Mouse (Mus musculus) forebrain, embryonic 11.5 days (tissue): ENCODE measurements around the gene Sorbs2. TPM values are rescaled to one million over a fixed set of nuclear protein-coding genes. Genes with fewer than 3 reads are reported as not detected.

Source experiments
- ATAC-seq: fragments of 200-750 bp; cut with Nextera tagmentation; replicated peaks from 2 replicates; pipeline ENCODE4 v1.8.0; 2017; ENCODE audit warnings: moderate TSS enrichment; ENCODE audit not compliant: low FRiP score
- DNase-seq: peaks from one replicate; pipeline ENCODE4 v3.0.0-alpha.2; 2017; ENCODE audit warnings: low spot score
- H3K27ac ChIP-seq: fragments of 300-500 bp; sonication (generic); 2 replicates; pipeline ENCODE4 v1.5.1; 2014; ENCODE audit warnings: low read depth, low read length
- H3K27me3 ChIP-seq: fragments of 300-500 bp; sonication (generic); 2 replicates; pipeline ENCODE4 v1.6.1; 2014; ENCODE audit warnings: mild to moderate bottlenecking, low read length, mixed read lengths; ENCODE audit not compliant: control insufficient read depth, insufficient read depth
- H3K36me3 ChIP-seq: fragments of 300-500 bp; sonication (generic); 2 replicates; pipeline ENCODE4 v1.6.1; 2014; ENCODE audit warnings: mild to moderate bottlenecking, low read length, moderate library complexity, mixed read lengths; ENCODE audit not compliant: control insufficient read depth, insufficient read depth
- H3K4me1 ChIP-seq: fragments of 300-500 bp; sonication (generic); replicated peaks from 2 replicates; pipeline ENCODE4 v1.6.1; 2014; ENCODE audit warnings: low read length, mixed read lengths; ENCODE audit not compliant: control insufficient read depth, insufficient read depth
- H3K4me2 ChIP-seq: fragments of 300-500 bp; sonication (generic); 2 replicates; pipeline ENCODE4 v1.6.1; 2014; ENCODE audit warnings: low read depth, mild to moderate bottlenecking, low read length, moderate library complexity, mixed read lengths; ENCODE audit not compliant: severe bottlenecking
- H3K4me3 ChIP-seq: fragments of 300-500 bp; sonication (generic); 2 replicates; pipeline ENCODE4 v1.5.1; 2014; ENCODE audit warnings: low read depth, low read length
- H3K9ac ChIP-seq: fragments of 300-500 bp; sonication (generic); 2 replicates; pipeline ENCODE4 v1.6.1; 2014; ENCODE audit warnings: low read length
- H3K9me3 ChIP-seq: fragments of 300-500 bp; sonication (generic); 2 replicates; pipeline ENCODE4 v1.6.1; 2016; ENCODE audit warnings: low read length, mixed read lengths; ENCODE audit not compliant: control insufficient read depth
- WGBS: fragments of 180-500 bp; shearing (Covaris S2); extraction: QIAGEN DNeasy Blood & Tissue Kit; methylation state at CpG from one replicate; pipeline ENCODE4 v1.1.7; 2014; 5-methylcytosine and 5-hydroxymethylcytosine counted together
- polyA plus RNA-seq: library from polyadenylated mRNA; unstranded; fragments of >200 nt; fragmentation: Nextera tagmentation; extraction: Ambion mirVana; gene quantifications from 2 replicates; pipeline ENCODE4 v1.2.1, GENCODE M21; 2014

Sorbs2 gene
- polyA plus RNA-seq, 1 experiment from 2014 or later, result 83.0 TPM

DNA sequence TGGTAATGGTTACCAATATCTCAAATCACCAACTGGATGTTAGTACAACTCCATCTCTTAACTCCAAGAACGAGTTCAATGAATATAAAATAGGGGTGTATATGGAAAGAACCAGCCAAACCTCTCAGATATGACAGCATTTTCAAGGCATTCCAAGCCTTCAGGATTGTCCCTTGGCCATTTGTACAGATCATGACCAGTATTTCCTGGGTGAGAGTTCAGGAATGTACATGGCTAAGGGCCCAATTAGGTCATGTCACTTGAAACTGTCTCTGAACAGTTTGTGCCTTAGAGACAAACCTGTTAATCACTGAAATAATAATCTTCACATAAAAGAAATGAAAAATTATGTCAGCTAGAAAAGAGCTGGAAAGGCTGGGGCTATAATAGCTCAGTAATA lies 76.3 kb downstream of the Sorbs2 start:
- Histone ChIP-seq H3K36me3 (no peaks in the 10 kb centered on the region), H3K9me3 (no peaks in the 10 kb centered on the region), H3K27ac (no peak overlapping the region), H3K9ac (no peak overlapping the region), H3K4me2 (no peak overlapping the region), H3K4me3 (no peak overlapping the region), H3K4me1 (no peaks in the 10 kb centered on the region), H3K27me3 (no peaks in the 10 kb centered on the region)
- WGBS, result 90% methylated on average over 1 of the region's 1 CpGs
- ATAC-seq (no peak), DNase-seq (no peak)

DNA sequence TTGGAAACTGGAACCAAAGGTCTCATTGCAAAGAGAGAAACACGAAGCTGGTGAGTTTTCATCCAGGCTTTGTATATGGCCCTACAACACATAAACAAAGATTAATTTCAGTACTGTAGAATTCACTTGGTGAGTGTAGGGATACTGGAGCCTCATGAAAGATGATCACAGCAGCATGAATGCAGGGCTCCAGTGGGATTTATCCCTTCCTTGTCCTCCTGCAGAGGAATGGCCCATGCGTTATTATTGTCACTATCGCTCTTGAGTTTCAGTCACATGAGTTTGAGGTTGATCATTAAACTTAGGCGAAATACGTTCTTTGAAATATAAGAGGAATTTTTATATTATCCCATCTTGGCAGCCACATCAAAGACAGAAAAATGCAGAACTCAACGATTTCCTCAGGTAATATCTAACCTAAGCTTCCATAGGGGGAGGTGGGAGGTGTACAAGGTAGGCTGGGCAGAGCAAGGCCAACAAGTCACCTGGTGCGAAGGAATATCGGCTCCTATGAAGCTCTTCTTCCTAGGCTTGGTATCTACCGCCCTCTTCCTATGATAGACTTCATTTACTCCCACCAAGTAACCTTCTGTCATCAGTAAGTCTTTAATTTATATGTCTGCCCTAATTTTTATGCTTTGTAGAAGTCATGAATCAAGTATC lies 76.9 kb downstream of the Sorbs2 start:
- ATAC-seq (no peak), DNase-seq (no peak)
- no peak overlapping the region for H3K27ac ChIP-seq
- H3K9ac ChIP-seq, result no peak overlapping the region
- no peaks in the 10 kb centered on the region for H3K27me3 ChIP-seq
- no peaks in the 10 kb centered on the region for H3K9me3 ChIP-seq
- H3K4me1 ChIP-seq, result no peaks in the 10 kb centered on the region
- H3K4me3 ChIP-seq, result no peak overlapping the region
- no peak overlapping the region for H3K4me2 ChIP-seq
- WGBS, result 96% methylated on average over 9 of the region's 9 CpGs
- no peaks in the 10 kb centered on the region for H3K36me3 ChIP-seq

DNA sequence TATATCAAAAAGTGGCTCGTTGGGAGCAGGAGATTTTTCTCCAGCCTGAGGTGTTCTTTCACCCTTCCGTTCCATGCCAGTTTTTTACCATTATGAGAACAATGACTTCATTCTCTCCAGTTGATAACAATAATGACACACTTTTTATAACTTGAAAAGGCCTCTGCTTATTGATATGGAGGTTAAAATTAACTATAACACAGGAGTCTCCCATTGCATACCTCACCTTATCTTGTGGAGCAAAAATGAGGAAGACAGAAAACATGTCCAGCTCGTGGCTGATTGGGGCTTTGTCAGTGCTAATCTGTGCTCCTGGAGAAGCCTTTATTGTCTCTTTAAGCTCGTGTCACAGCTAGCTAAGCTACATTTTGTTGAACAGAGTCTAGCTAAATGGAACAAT lies 77.6 kb downstream of the Sorbs2 start:
- H3K9ac ChIP-seq, result no peak overlapping the region
- 45% methylated on average over 4 of the region's 4 CpGs for WGBS
- H3K36me3 ChIP-seq, result no peaks in the 10 kb centered on the region
- no peaks in the 10 kb centered on the region for H3K27me3 ChIP-seq
- no peak for DNase-seq
- ATAC-seq, result no peak
- H3K4me3 ChIP-seq, result no peak overlapping the region
- H3K4me2 ChIP-seq, result no peak overlapping the region
- H3K27ac ChIP-seq, result no peak overlapping the region
- no peaks in the 10 kb centered on the region for H3K4me1 ChIP-seq
- H3K9me3 ChIP-seq, result no peaks in the 10 kb centered on the region

DNA sequence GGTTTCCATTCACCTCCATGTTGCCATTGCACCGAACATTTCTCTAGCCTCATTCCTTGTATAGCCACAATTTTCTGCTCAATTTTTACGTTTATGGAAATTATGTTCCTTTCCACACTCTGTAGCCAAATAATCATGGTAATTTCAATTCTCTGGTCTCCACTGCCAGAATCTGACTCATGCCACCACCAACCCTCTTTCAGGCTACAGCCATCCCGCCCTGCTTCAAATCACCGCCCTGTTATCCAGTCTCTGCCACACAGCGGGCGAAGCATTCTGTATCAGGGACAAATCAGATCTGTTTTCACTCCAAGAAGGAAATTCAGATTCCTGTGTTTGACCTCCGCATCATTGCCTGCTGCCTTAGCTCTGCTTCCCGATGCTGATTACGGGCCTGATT lies 79.4 kb downstream of the Sorbs2 start:
- WGBS, result 92% methylated on average over 9 of the region's 9 CpGs
- Histone ChIP-seq H3K4me2 (no peak overlapping the region), H3K27me3 (no peaks in the 10 kb centered on the region), H3K9me3 (no peaks in the 10 kb centered on the region), H3K4me3 (no peak overlapping the region), H3K36me3 (no peaks in the 10 kb centered on the region), H3K4me1 (no peaks in the 10 kb centered on the region), H3K27ac (no peak overlapping the region), H3K9ac (no peak overlapping the region)
- DNase-seq (no peak), ATAC-seq (no peak)

DNA sequence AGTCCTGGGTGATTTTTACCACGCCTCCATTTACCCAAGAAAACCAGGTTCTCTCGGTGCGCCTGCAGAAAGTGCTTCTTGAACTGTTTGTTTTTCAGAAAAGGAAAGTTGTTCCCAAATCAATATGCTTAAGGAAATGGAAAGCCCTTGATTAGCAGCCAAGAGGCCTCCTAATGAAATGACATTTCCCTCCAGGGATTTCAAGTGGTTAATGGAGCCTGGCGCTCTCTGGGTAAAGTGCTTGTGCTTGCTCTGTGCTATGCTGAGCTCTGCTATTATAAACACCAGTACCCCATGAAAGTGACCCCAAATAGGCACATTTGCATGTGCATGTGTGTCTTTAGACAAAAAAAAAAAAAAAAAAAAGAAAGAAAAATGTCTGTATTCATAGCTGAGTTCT lies 84.3 kb downstream of the Sorbs2 start:
- Histone ChIP-seq H3K4me3 (no peak overlapping the region), H3K36me3 (no peaks in the 10 kb centered on the region), H3K27ac (no peak overlapping the region), H3K9me3 (no peaks in the 10 kb centered on the region), H3K9ac (no peak overlapping the region), H3K4me1 (no peaks in the 10 kb centered on the region), H3K4me2 (no peak overlapping the region), H3K27me3 (no peaks in the 10 kb centered on the region)
- WGBS, result 88% methylated on average over 4 of the region's 4 CpGs
- DNase-seq (no peak), ATAC-seq (no peak)

- Histone ChIP-seq H3K9ac (no peak overlapping the region), H3K9me3 (no peaks in the 10 kb centered on the region), H3K4me1 (no peaks in the 10 kb centered on the region), H3K27ac (no peak overlapping the region), H3K27me3 (no peaks in the 10 kb centered on the region), H3K36me3 (no peaks in the 10 kb centered on the region), H3K4me2 (no peak overlapping the region), H3K4me3 (no peak overlapping the region)
- no peak for DNase-seq
- no peak for ATAC-seq
- 90% methylated on average over 5 of the region's 5 CpGs for WGBS
Measured at GRCm38 (mm10) chr8:45593711-45594110, 86.1 kb downstream of the Sorbs2 start.

DNA sequence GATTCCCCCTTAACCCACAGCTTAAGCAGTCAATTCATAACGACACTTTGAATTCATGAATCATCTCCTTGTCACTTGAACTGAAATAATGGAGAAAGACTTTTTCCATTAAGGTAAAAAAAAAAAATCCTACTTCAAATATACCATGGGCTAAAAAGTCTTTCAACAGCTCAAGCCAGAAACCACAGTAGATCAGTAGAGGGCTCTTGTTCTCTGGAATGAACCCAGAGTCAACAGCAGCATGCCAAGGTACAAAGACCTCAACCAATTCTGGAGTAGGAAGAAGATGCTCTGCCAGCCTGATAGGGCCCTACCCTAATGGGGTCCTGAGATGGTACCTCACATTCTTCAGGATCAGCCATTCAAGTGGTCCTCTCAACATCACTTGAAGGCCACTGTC lies 88.4 kb downstream of the Sorbs2 start:
- no peak overlapping the region for H3K27ac ChIP-seq
- WGBS, result 92% methylated on average over 1 of the region's 1 CpGs
- H3K4me1 ChIP-seq, result no peaks in the 10 kb centered on the region
- no peaks in the 10 kb centered on the region for H3K9me3 ChIP-seq
- H3K4me3 ChIP-seq, result no peak overlapping the region
- H3K27me3 ChIP-seq, result no peaks in the 10 kb centered on the region
- no peak overlapping the region for H3K4me2 ChIP-seq
- H3K36me3 ChIP-seq, result no peaks in the 10 kb centered on the region
- no peak for ATAC-seq
- no peak for DNase-seq
- H3K9ac ChIP-seq, result no peak overlapping the region

GRCm38 (mm10) chr8:45596591-45596990 lies 89.0 kb downstream of the Sorbs2 start:
- Histone ChIP-seq H3K9me3 (no peaks in the 10 kb centered on the region), H3K27me3 (no peaks in the 10 kb centered on the region), H3K4me3 (no peak overlapping the region), H3K27ac (no peak overlapping the region), H3K4me1 (no peaks in the 10 kb centered on the region), H3K9ac (no peak overlapping the region), H3K4me2 (no peak overlapping the region), H3K36me3 (no peaks in the 10 kb centered on the region)
- ATAC-seq (no peak), DNase-seq (no peak)
- 90% methylated on average over 2 of the region's 2 CpGs for WGBS

DNA sequence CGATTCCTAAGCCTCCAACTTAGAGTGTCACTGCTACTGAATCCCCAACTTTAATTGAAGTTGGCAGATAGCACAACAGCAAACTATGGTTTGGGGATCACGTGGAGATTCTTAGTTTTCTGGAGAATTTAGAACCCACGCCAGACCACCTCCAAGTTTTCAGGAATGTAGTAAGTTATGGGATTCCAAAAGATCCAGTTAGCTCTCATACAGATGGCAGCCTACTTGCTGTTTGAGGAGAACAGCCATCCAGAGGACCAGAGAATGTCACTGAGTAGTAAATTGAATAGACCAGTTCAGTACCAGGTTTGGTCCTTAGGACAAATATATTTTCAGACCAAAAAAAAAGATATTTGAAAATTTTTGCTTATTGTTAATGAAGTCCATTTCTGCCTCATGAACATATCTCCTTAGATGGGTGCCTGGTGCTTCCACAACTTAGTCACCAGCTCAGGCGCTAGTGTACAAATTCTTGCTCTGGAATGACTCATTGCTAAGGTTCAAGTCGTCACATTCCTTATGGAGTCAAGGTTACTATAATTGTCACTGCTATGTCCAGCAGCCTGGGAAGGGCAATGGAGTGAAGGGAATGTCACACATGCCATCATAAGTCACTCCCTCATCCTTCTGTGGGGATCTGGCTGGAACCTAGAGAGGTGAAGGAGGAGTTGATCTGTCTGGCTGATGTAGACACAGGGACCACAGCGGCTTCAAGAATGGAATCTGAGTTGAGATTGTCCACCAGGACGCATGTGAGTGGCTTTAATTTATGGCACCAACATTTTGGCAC lies 90.2 kb downstream of the Sorbs2 start:
- no peak overlapping the region for H3K27ac ChIP-seq
- ATAC-seq (no peak), DNase-seq (no peak)
- no peaks in the 10 kb centered on the region for H3K36me3 ChIP-seq
- H3K4me2 ChIP-seq, result no peak overlapping the region
- WGBS, result 90% methylated on average over 7 of the region's 7 CpGs
- no peaks in the 10 kb centered on the region for H3K27me3 ChIP-seq
- H3K9me3 ChIP-seq, result no peaks in the 10 kb centered on the region
- no peak overlapping the region for H3K4me3 ChIP-seq
- H3K9ac ChIP-seq, result no peak overlapping the region
- H3K4me1 ChIP-seq, result no peaks in the 10 kb centered on the region
